Mouse (Mus musculus) lung, embryonic 14.5 days (tissue): ENCODE results near the gene Morc1. TPM values are rescaled to one million over a fixed set of nuclear protein-coding genes. Genes with fewer than 3 reads are reported as not detected.
A peak's percentile ranks its signal among the peaks of the same experiment; 100 is the strongest.

Source experiments
- ATAC-seq: fragments of 200-750 bp; cut with Nextera tagmentation; 2 replicates; pipeline ENCODE4 v1.8.0; 2017; ENCODE audit warnings: mild to moderate bottlenecking, moderate TSS enrichment, moderate library complexity; ENCODE audit not compliant: insufficient read depth
- DNase-seq: peaks from one replicate; pipeline ENCODE4 v3.0.0-alpha.2; 2015
- H3K27ac ChIP-seq: fragments of 300-500 bp; sonication (generic); 2 replicates; pipeline ENCODE4 v1.5.1; 2014; ENCODE audit warnings: low read depth, mild to moderate bottlenecking, moderate library complexity
- H3K27me3 ChIP-seq: fragments of 300-500 bp; sonication (generic); 2 replicates; pipeline ENCODE4 v1.6.1; 2014; ENCODE audit warnings: low read length, control low read depth; ENCODE audit not compliant: insufficient read depth
- H3K36me3 ChIP-seq: fragments of 300-500 bp; sonication (generic); 2 replicates; pipeline ENCODE4 v1.6.1; 2014; ENCODE audit warnings: control low read depth; ENCODE audit not compliant: insufficient read depth
- H3K4me1 ChIP-seq: fragments of 300-500 bp; sonication (generic); 2 replicates; pipeline ENCODE4 v1.6.1; 2014; ENCODE audit warnings: antibody characterized with exemption, control low read depth; ENCODE audit not compliant: insufficient read depth
- H3K4me2 ChIP-seq: fragments of 300-500 bp; sonication (generic); 2 replicates; pipeline ENCODE4 v1.6.1; 2014; ENCODE audit warnings: mild to moderate bottlenecking
- H3K4me3 ChIP-seq: fragments of 300-500 bp; sonication (generic); 2 replicates; pipeline ENCODE4 v1.5.1; 2014; ENCODE audit warnings: low read depth, low read length
- H3K9ac ChIP-seq: fragments of 300-500 bp; sonication (generic); 2 replicates; pipeline ENCODE4 v1.6.1; 2014
- H3K9me3 ChIP-seq: fragments of 300-500 bp; sonication (generic); 2 replicates; pipeline ENCODE4 v1.6.1; 2016; ENCODE audit warnings: low read depth, low read length, control low read depth
- CTCF ChIP-seq: IDR thresholded peaks from 2 replicates; pipeline ENCODE4 v1.5.1; 2016; ENCODE audit warnings: antibody characterized with exemption, low read depth
- WGBS: fragments of 180-500 bp; shearing (Covaris S2); extraction: QIAGEN DNeasy Blood & Tissue Kit; methylation state at CpG from one replicate; pipeline ENCODE4 v1.1.7; 2014; 5-methylcytosine and 5-hydroxymethylcytosine counted together
- polyA plus RNA-seq: library from polyadenylated mRNA; unstranded; fragments of >200 nt; fragmentation: Nextera tagmentation; extraction: Ambion mirVana; gene quantifications from 2 replicates; pipeline ENCODE4 v1.2.1, GENCODE M21; 2014

Morc1 gene
- 0.09 and 0.20 TPM in 2 replicates for polyA plus RNA-seq

GRCm38 (mm10) chr16:48431027-48431426 is at the start of gene Morc1:
TSS of gene Morc1 (plus strand) at chr16:48431237.
- peak; percentile 40; the same call in 1 of the 2 replicates for TF ChIP-seq CTCF
- Histone ChIP-seq H3K27me3 (no peaks in the 10 kb centered on the region), H3K27ac (no peak within 1 kb of the TSS), H3K9ac (no peak within 1 kb of the TSS), H3K36me3 (no peaks in the 10 kb centered on the region), H3K9me3 (no peaks in the 10 kb centered on the region), H3K4me3 (no peak within 1 kb of the TSS), H3K4me2 (no peak within 1 kb of the TSS), H3K4me1 (no peaks in the 10 kb centered on the region)
- DNase-seq: no peak
- no peak for ATAC-seq
- 94% methylated on average over 15 of the region's 15 CpGs for WGBS

- Histone ChIP-seq H3K9ac (no peak overlapping the region), H3K4me3 (no peak overlapping the region), H3K27ac (peak overlapping the region; percentile 26; the same call in 1 of the 2 replicates), H3K9me3 (no peaks in the 10 kb centered on the region), H3K27me3 (no peaks in the 10 kb centered on the region), H3K36me3 (no peaks in the 10 kb centered on the region), H3K4me2 (no peak overlapping the region), H3K4me1 (no peaks in the 10 kb centered on the region)
- ATAC-seq: peak; percentile 86
- TF ChIP-seq CTCF: no peak
- 29% methylated on average over 2 of the region's 3 CpGs for WGBS
- peak; percentile 76 for DNase-seq
These were observed 47.3 kb upstream of the Morc1 start for GRCm38 (mm10) chr16:48383582-48384257.

GRCm38 (mm10) chr16:48386982-48387381 is 44.1 kb upstream of the Morc1 start:
- Histone ChIP-seq H3K27ac (no peak overlapping the region), H3K9ac (no peak overlapping the region), H3K4me1 (no peaks in the 10 kb centered on the region), H3K4me2 (no peak overlapping the region), H3K27me3 (no peaks in the 10 kb centered on the region), H3K36me3 (no peaks in the 10 kb centered on the region), H3K4me3 (no peak overlapping the region), H3K9me3 (no peaks in the 10 kb centered on the region)
- DNase-seq (no peak), ATAC-seq (no peak)
- WGBS: 74% methylated on average over 2 of the region's 2 CpGs
- no peak for TF ChIP-seq CTCF

GRCm38 (mm10) chr16:48395278-48395677 is 35.8 kb upstream of the Morc1 start:
- H3K9ac ChIP-seq: no peak overlapping the region
- no peak for ATAC-seq
- no peaks in the 10 kb centered on the region for H3K27me3 ChIP-seq
- no peaks in the 10 kb centered on the region for H3K36me3 ChIP-seq
- no peak for TF ChIP-seq CTCF
- DNase-seq: no peak
- H3K9me3 ChIP-seq: no peaks in the 10 kb centered on the region
- 83% methylated on average over 2 of the region's 2 CpGs for WGBS
- no peak overlapping the region for H3K4me2 ChIP-seq
- H3K4me3 ChIP-seq: no peak overlapping the region
- H3K27ac ChIP-seq: no peak overlapping the region
- peaks cover 6% of the 10 kb centered on the region; the same call in 1 of the 2 replicates for H3K4me1 ChIP-seq

- 57% methylated on average over 4 of the region's 4 CpGs for WGBS
- Histone ChIP-seq H3K4me2 (no peak overlapping the region), H3K27me3 (no peaks in the 10 kb centered on the region), H3K9me3 (no peaks in the 10 kb centered on the region), H3K9ac (no peak overlapping the region), H3K4me3 (no peak overlapping the region), H3K27ac (no peak overlapping the region), H3K36me3 (no peaks in the 10 kb centered on the region), H3K4me1 (no peaks in the 10 kb centered on the region)
- ATAC-seq (no peak), DNase-seq (no peak)
- no peak for TF ChIP-seq CTCF
These were observed 28.1 kb upstream of the Morc1 start for GRCm38 (mm10) chr16:48402963-48403362.

- 58% methylated on average over 3 of the region's 3 CpGs for WGBS
- H3K4me1 ChIP-seq: no peaks in the 10 kb centered on the region
- no peak overlapping the region for H3K4me3 ChIP-seq
- H3K27me3 ChIP-seq: no peaks in the 10 kb centered on the region
- H3K4me2 ChIP-seq: no peak overlapping the region
- H3K27ac ChIP-seq: no peak overlapping the region
- no peak for DNase-seq
- no peak for TF ChIP-seq CTCF
- no peaks in the 10 kb centered on the region for H3K9me3 ChIP-seq
- ATAC-seq: no peak
- H3K9ac ChIP-seq: no peak overlapping the region
- H3K36me3 ChIP-seq: no peaks in the 10 kb centered on the region
These were observed 27.6 kb upstream of the Morc1 start for GRCm38 (mm10) chr16:48403423-48403822.

GRCm38 (mm10) chr16:48404009-48404408 is 27.0 kb upstream of the Morc1 start:
- no peak for ATAC-seq
- Histone ChIP-seq H3K4me2 (no peak overlapping the region), H3K36me3 (no peaks in the 10 kb centered on the region), H3K4me3 (no peak overlapping the region), H3K27ac (no peak overlapping the region), H3K9ac (no peak overlapping the region), H3K27me3 (no peaks in the 10 kb centered on the region), H3K9me3 (no peaks in the 10 kb centered on the region), H3K4me1 (no peaks in the 10 kb centered on the region)
- no peak for TF ChIP-seq CTCF
- no peak for DNase-seq
